Mouse (Mus musculus): ENCODE data around the gene Tomm40l.

- TF ChIP-seq POLR2A (IDR thresholded peaks at IDR 0.05; ENCODE audit: control insufficient read depth, low read depth, low read length) (no peak), CTCF (IDR thresholded peaks at IDR 0.05; ENCODE audit: control insufficient read depth, insufficient read depth, insufficient replicate concordance, low read depth, low read length) (no peak)
Measured at GRCm38 (mm10) chr1:171189476-171190114, 32.7 kb downstream of the Tomm40l start.
